In genomic region chr19:27904655-27905054, GRCm38 (mm10) we compare ENCODE assay signal across 8 mouse cellular contexts.
DNase-seq lines count a peak whose midpoint lies in the region; ATAC-seq and TF ChIP-seq lines count a peak whose summit lies in the region.

No protein-coding gene starts in this region.

- no peak overlapping the region for H3K4me2 ChIP-seq in forebrain, embryonic 16.5 days (ENCODE audit: low read length)
- no peak overlapping the region for H3K4me2 ChIP-seq in liver, embryonic 14.5 days (ENCODE audit: low read depth)

- no peaks in the 10 kb centered on the region for H3K36me3 ChIP-seq in forebrain, embryonic 16.5 days (ENCODE audit: control insufficient read depth, insufficient read depth)
- H3K36me3 ChIP-seq in liver, embryonic 14.5 days (replicated peaks; ENCODE audit: control insufficient read depth, insufficient read depth, low read depth), result no peaks in the 10 kb centered on the region
- H3K36me3 ChIP-seq in thymus, adult 2 months (ENCODE audit: control insufficient read depth, insufficient read depth, low read length), result no peaks in the 10 kb centered on the region

- H3K27ac ChIP-seq in layer of hippocampus, adult 2 months, result peak overlapping the region; percentile 90
- H3K27ac ChIP-seq in forebrain, embryonic 16.5 days (ENCODE audit: low read length), result no peak overlapping the region; the same call in 1 of the 2 replicates
- no peak overlapping the region for H3K27ac ChIP-seq in liver, embryonic 14.5 days
- no peak overlapping the region for H3K27ac ChIP-seq in thymus, adult 2 months (ENCODE audit: control insufficient read depth, insufficient read depth, low read length)

- DNase-seq in layer of hippocampus, adult 2 months (ENCODE audit: low spot score in 2 of 2), result peak in 1 of 2 experiments; percentile 63
- no peak for DNase-seq in layer of hippocampus, postnatal 25 days (ENCODE audit: extremely low spot score in 1 of 2, low spot score in 1 of 2)
- peak; percentile 48 for DNase-seq in cerebellum, adult 11-12 months
- no peak for DNase-seq in liver, embryonic 14.5 days (ENCODE audit: low read depth in 3 of 3, low spot score in 3 of 3)
- no peak for DNase-seq in thymus, adult 2 months
- DNase-seq in testis, postnatal 14 days (ENCODE audit: low spot score), result no peak
- DNase-seq in thymus, postnatal 4 days, result no peak

- no peaks in the 10 kb centered on the region for H3K27me3 ChIP-seq in forebrain, embryonic 16.5 days (replicated peaks; ENCODE audit: control insufficient read depth, insufficient read depth, low read length)
- no peaks in the 10 kb centered on the region for H3K27me3 ChIP-seq in liver, embryonic 14.5 days (ENCODE audit: control insufficient read depth, insufficient read depth, low read length)
- no peaks in the 10 kb centered on the region for H3K27me3 ChIP-seq in thymus, adult 2 months (ENCODE audit: control insufficient read depth, insufficient read depth, low read length)

- no peak overlapping the region for H3K9ac ChIP-seq in forebrain, embryonic 16.5 days (replicated peaks; ENCODE audit: low read depth, low read length)
- H3K9ac ChIP-seq in liver, embryonic 14.5 days (replicated peaks), result 0 out of 2 replicates have a peak overlapping the region, but pooled peaks have one; percentile 5

- peak; percentile 94 for ATAC-seq in forebrain, embryonic 16.5 days
- peak; percentile 31; the same call in 1 of the 2 replicates for ATAC-seq in liver, embryonic 14.5 days (ENCODE audit: insufficient read depth)

- no peaks in the 10 kb centered on the region for H3K9me3 ChIP-seq in forebrain, embryonic 16.5 days (ENCODE audit: control insufficient read depth, low read length)
- no peaks in the 10 kb centered on the region for H3K9me3 ChIP-seq in liver, embryonic 14.5 days (ENCODE audit: control insufficient read depth, low read length)

- peaks cover 10% of the 10 kb centered on the region for H3K4me1 ChIP-seq in forebrain, embryonic 16.5 days (replicated peaks; ENCODE audit: control insufficient read depth, insufficient read depth, low read length)
- peaks cover 18 to 31% of the 10 kb centered on the region in 2 experiments for H3K4me1 ChIP-seq in liver, embryonic 14.5 days (replicated peaks; ENCODE audit: control insufficient read depth in 2 of 2, insufficient read depth in 2 of 2, low read length in 1 of 2)
- no peaks in the 10 kb centered on the region for H3K4me1 ChIP-seq in thymus, adult 2 months (replicated peaks; ENCODE audit: control insufficient read depth, insufficient read depth, low read length)

- H3K4me3 ChIP-seq in layer of hippocampus, adult 2 months, result no peak overlapping the region
- no peak overlapping the region for H3K4me3 ChIP-seq in forebrain, embryonic 16.5 days (replicated peaks; ENCODE audit: low read length)
- H3K4me3 ChIP-seq in liver, embryonic 14.5 days (ENCODE audit: insufficient read depth in 1 of 2, low read depth in 2 of 2, low read length in 2 of 2), result no peak overlapping the region
- H3K4me3 ChIP-seq in thymus, adult 2 months (ENCODE audit: control insufficient read depth, insufficient read depth, low read length), result no peak overlapping the region

- TF ChIP-seq POLR2A in thymus, adult 2 months (IDR thresholded peaks at IDR 0.05; ENCODE audit: control insufficient read depth, extremely low read depth, insufficient read depth, low read length, poor library complexity), result no peak

- 3% methylated on average over 2 of the region's 2 CpGs for WGBS in forebrain, embryonic 16.5 days
- whole genome bisulfite sequencing in liver, embryonic 14.5 days (ENCODE audit: insufficient replicate concordance), result 18% methylated on average over 2 of the region's 2 CpGs
- 97% methylated on average over 2 of the region's 2 CpGs for WGBS in thymus, adult 2 months

- TF ChIP-seq CTCF in layer of hippocampus, adult 2 months (conservative IDR thresholded peaks at IDR 0.05), result no peak
- TF ChIP-seq CTCF in liver, embryonic 14.5 days (IDR thresholded peaks at IDR 0.05; ENCODE audit: low read depth), result no peak
- TF ChIP-seq CTCF in thymus, adult 2 months (IDR thresholded peaks at IDR 0.05; ENCODE audit: borderline replicate concordance, control insufficient read depth, extremely low read depth, insufficient read depth, low read length, poor library complexity), result no peak

- no peak for TF ChIP-seq EP300 in liver, embryonic 14.5 days (IDR thresholded peaks at IDR 0.05; ENCODE audit: low read depth)
